Mouse (Mus musculus) mouse embryonic stem cell (cell line): ENCODE measurements at regions not wholly inside any gene's neighbourhood (a gene's known extent, or its start where the extent isn't known, plus 50 kb on each side); places are given as distances from the start of the nearest gene placed in this dataset.

ENCODE experiments used
- in situ Hi-C, 2 experiments: fragments of 300-500 bp; cut with MboI; formaldehyde crosslinking; loops; 1 replicate in 1 of 2; 3 replicates in 1 of 2; pipeline ENCODE4 v1.14.3; 2019 to 2020; ENCODE audit warnings: low sequenced_read_pairs in 2 of 2, low pct_unique_long_range_greater_than_20kb in 1 of 2, mixed read lengths in 1 of 2; ENCODE audit not compliant: unreplicated experiment in 1 of 2

DNA sequence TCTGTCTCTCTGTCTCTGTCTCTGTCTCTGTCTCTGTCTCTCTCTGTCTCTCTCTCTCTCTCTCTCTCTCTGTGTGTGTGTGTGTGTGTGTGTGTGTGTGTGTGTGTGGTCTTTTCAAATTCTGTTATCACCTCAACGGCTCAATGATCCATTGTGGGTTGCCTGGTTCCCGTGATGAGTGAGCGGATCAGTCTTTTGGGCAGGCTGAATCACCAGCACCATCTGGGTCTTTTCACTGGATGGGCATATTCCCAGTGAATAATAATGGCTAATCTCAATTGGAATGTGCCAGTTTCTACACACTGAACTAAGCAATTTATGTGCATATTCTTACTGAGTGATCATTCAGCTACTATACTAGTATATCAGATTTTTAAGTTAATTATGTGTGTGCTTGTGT is 216.4 kb downstream of the Lmx1a start:
- in situ Hi-C loops: loop anchor here (25.0 kb wide), 3 partner anchors 218 to 493 kb away; partner anchors contain the start of gene Lmx1a (in 2 of the 2)

DNA sequence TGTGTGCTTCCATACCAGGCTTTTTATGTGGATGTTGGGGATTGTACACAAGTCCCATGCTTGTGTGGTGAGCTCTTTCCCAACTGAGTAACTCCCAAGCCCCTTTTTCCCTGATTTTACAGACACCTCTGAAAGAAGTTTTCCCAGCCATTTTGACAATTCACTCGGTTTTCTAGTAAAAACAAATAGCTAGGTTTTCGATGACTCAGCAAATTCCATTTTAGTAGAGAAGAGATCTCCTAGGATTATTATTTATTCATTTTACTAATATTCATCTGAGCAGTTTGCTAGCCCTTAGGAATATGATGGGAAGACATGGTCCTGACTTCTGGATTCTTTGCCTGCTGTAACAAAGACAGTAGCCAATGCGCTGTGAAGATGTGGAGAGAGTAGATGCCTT is 223.0 kb downstream of the Lmx1a start:
- in situ Hi-C loops: loop anchor here (25.0 kb wide), 3 partner anchors 225 to 500 kb away; partner anchors contain the start of gene Lmx1a (in 2 of the 2)

DNA sequence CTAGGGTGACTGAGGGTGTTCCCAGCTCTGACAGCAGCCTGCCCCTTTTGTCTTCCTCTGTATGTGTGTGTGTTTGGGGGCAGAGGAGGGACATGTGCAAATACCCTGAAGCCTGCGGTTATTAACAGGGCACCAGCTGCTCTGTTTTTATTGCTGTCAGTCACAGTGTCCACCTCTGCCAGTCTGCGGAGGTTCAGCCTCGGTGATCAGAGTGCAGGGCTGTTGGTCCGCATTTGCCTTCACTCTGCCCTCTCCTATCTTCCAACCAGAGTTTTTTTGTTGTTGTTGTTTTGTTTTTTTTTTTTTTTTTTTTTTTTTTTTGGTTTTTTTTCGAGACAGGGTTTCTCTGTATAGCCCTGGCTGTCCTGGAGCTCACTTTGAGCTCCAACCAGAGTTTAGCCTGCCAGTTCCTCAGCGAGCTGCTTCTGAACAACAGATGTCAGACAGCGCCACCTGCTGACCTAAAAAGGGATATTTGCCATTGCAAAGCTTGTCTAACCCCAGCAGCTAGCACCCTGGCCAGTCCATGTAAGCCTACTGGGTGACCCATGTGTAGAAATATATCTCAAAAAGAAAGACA is 226.0 kb downstream of the Lmx1a start:
- in situ Hi-C loops: loop anchor here (25.0 kb wide), 3 partner anchors 228 to 503 kb away; partner anchors contain the start of gene Lmx1a (in 2 of the 2)

DNA sequence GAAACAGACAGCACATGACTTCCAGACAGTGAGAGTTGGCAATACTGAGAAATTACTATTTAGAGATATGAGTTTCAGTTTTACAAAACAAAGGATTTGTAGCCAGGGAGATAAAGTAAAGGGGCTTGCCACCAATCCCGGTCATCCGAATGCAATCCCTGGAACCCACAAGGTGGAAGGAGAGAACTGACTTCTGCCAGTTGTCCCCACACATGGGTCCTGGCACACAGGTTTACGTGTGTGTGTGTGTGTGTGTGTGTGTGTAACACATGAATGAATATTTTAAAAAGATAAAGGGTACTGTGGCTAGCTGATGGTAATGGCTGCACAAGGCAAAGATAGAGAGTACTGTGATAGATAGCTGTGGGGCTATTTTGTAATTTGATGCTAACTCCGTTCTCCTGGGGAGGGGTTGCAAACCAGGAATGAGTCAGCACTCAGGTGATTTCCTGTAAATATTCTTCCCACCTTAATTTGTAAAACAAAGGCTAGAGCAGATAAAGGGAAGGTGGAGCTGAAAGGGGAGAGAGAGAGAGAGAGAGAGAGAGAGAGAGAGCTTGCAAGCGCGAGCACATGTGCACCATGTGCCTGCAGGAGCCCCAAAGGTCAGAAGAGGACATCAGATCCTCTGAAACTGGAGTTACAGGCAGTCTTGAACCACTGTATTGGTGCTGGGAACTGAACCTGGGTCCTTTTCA is 226.7 kb downstream of the Lmx1a start:
- in situ Hi-C loops: loop anchor here (25.0 kb wide), 3 partner anchors 228 to 503 kb away; partner anchors contain the start of gene Lmx1a (in 2 of the 2)

DNA sequence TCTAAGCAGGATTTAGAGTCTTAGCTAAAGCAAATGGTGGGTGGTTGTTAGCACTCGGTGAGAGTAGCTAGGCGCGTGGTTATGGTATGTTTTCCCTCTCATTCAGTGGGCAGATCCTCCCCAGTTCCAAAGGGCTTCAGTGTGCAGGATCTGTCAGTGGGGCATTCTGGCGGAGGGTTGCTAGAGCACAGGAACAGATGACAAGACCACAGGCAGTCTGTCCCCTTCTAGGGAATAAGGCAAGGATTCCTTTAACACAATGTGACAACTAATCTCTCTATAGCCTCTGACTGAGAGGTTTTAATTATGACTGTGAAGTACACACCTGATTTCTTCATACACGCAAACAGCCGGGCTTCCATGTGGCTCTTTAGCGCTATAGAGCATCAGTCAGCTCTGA is 233.9 kb downstream of the Lmx1a start:
- in situ Hi-C loops: loop anchor here (25.0 kb wide), 3 partner anchors 236 to 511 kb away; partner anchors contain the start of gene Lmx1a (in 2 of the 2)

DNA sequence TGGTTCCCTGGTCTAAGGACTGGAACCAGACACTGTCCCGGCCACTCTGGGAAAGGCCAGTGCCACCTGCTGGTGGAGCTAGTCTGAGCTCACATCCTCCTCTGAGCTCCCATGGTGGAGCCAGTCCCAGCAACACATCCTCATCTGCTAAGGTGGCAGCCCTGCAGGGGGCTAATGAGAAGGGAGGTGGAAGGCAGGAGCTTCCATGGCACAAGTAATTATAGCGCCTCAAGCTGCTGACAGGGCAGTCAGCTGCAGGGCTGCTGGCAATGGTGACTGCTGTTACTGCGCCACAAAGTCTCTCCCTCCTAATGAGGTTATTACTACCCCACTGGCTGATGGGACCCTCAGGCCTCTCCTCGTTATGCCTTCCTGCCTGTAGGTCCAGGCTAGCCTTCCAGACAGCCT is 239.0 kb downstream of the Lmx1a start:
- in situ Hi-C loops: loop anchor here in 1 of 2 experiments (25.0 kb wide), 1 partner anchor 1534 kb away; no protein-coding TSS in a partner anchor

DNA sequence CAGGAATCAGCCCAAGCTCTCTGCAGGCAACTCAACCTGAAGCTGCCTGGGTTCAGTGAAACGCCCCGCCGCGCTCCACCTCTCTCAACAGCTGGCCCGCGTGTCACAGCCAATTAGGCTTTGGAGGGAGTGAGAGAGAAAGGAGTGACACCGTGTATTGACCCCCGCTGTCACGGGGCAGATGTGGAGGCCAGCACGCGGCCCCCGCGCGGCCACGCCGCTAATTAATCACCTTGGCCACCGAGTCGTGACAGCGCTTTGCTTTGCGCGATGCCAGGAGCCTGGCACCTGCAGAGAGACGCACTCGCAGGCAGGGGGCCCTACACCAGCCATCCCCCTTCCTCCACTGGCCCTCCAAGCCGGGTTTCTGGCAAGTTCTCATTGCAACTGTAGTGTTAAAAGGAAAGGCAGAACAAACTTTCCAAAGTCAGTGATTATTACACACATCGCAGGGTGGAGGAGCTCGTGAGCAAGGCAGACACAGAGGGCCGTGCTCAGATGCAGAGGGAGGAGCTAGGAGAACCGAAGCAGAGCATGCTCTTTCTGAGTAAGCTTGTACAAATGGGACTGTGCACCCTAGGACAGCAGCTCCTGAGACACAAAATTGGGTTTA is 240.8 kb downstream of the Lmx1a start:
- in situ Hi-C loops: loop anchor here in 1 of 2 experiments (25.0 kb wide), 1 partner anchor 1532 kb away; no protein-coding TSS in a partner anchor

DNA sequence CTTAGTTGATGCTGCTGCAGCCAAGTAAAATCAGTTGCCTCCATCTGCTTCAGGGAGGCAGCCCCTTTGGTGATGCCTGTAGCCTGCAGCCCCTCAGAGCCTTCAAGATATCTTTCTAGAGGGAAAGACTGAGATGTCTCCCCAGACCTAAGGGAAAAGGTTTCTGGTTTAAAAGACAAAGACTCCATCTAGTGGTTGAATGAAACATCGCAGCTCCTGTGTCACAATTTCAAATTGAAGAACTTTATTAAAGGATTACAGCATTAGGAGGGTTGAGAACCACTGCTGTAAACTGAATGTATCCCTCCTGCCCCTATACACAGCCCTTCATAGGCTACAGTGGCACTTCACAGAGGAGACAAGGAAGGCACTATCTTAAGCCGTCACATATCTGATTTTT is 243.1 kb downstream of the Lmx1a start:
- in situ Hi-C loops: loop anchor here in 1 of 2 experiments (25.0 kb wide), 1 partner anchor 1530 kb away; no protein-coding TSS in a partner anchor

DNA sequence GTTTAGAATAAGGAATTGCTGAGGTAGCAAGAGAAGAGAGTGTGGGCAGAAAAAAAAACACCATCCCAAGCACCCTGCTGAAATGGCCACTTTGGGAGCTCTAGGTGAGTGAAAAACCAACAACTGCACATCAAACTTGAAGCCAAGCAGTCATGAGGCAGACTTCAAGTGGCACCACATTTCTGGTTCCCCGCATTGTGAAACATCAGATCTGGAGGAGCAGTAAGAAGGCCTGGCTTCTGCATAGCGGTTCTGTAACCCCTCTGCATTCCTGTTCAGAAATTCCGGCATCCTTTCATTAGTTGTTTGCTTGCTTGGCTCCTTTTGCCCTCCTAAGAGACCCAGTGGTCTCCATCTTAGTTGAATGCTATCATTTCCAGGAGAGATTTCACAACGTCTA is 247.7 kb downstream of the Lmx1a start:
- in situ Hi-C loops: loop anchor here in 1 of 2 experiments (25.0 kb wide), 1 partner anchor 1526 kb away; no protein-coding TSS in a partner anchor

DNA sequence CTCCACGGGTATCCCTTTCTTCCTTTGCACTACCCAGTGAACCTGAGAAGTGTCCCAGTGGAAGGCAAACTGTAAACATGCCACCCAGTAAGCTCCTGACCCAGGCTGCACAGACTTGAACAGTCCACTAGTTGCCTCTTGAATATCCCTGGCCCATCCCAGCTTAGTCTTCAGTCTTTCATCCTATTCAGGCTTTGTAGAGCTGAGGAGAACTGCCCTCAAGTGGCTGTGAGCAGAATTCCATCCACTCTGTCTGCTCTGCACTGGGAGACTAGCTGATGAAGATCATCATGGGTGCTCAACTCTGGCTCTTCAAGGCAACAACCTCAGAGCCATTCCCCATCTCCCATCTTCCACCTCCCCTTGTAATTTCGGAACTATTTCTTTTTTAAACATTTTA is 249.1 kb downstream of the Lmx1a start:
- in situ Hi-C loops: loop anchor here in 1 of 2 experiments (25.0 kb wide), 1 partner anchor 1524 kb away; no protein-coding TSS in a partner anchor

DNA sequence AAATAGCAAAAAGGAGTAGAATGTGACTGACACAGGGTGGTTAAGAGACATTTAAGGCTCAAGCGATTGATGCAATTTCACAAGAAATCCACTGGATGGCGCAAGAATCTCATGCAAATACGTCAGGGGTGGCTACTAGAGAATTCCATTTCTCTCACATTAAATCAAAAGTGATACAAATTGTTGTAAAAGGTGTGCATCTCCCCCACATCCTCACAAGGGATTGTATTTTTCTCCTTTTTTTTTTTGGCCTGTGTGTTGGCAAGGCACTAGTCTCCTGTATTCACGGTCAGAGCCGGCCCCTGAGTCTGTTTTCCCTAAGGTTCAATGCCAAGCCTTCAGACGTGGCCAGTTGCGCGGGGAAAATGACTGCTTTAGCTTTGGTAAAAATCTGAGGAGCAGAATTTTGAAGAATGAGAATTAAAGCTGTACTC is 253.0 kb downstream of the Lmx1a start:
- in situ Hi-C loops: loop anchor here in 1 of 2 experiments (25.0 kb wide), 1 partner anchor 1520 kb away; no protein-coding TSS in a partner anchor

DNA sequence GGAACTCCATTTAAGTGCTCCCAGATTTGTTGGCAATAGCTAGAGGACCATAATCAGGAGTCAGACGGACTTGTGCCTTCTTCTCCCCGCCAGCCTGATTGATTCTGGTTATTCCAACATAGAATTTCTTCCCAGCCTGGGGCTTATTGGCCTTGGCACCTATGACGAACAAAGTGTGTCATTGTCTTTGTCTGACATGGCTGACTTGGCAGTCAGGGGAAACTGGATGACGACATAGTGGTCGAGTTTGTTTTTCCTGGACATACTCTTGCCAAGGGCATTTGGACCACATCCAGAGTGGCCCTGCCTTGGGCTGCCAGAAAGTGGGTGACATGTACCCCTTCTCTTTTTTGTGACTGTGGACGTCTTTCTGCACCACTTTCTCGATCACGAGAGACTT is 254.1 kb downstream of the Lmx1a start:
- in situ Hi-C loops: loop anchor here in 1 of 2 experiments (25.0 kb wide), 1 partner anchor 1519 kb away; no protein-coding TSS in a partner anchor

DNA sequence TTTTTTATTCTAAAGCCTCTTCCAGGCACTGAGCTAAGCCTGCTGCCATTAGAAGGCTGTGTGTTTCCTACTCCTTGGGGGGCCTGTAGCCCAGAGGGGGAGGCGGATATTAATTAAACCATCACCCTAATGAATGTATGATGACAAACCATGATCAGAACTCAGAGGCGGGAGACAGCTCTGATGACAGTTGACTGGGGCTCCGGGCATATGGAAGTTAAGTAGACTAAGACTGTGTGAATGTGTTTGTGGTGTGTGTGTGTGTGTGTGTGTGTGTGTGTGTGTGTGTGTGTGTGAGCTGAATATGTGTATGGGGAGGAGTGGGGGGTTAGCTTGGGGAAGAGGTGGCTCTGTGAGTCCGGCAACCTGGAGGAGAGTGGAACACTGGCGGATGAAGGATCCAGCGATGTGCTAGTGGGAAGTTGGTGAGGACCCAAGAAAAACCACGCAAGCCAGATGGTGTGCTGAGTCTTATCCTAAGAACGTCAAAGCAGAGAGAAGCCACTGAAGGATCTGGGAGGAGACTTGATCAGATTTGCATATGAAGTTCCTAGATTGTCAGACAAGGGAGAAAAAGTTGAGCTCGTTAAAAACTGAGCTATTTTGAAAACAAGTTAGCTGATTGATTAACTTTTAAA is 256.7 kb downstream of the Lmx1a start:
- in situ Hi-C loops: loop anchor here in 1 of 2 experiments (25.0 kb wide), 1 partner anchor 1517 kb away; no protein-coding TSS in a partner anchor

DNA sequence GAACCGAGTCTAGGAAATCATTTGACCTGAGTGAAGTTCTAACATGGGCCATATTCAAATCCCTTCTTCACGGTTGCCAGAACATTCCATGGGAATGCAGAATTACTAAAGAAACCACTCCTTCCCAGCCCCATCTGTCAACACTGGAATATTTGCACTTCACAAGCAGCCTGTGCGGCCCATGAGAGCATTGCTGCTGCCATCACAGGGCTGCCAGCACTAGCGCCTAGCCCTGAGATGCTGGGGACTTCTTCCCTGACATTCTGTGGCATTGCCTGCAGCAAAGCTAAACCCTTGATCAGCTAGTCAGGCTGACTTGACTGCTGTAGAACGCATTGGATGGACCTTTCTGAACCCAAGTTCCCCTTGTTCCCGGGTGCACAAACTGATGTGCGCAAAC is 258.8 kb downstream of the Lmx1a start:
- in situ Hi-C loops: loop anchor here in 1 of 2 experiments (25.0 kb wide), 1 partner anchor 1514 kb away; no protein-coding TSS in a partner anchor

DNA sequence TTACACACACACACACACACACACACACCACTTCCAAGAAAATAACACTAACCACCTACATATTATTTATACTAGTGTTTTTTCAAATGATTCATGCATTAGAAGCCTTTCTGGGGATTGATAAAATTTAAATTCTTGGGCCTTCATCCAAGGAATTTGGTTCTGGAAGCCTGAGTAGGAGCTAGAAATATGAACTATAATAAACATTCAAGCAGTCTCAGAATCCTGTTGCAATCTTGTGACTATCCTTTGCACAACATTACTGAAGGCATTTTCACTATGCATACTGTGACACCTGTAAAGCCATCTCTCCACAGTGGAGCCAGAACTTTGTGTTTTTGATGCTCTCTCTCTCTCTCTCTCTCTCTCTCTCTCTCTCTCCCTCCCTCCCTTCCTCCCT is 262.7 kb downstream of the Lmx1a start:
- in situ Hi-C loops: no loop called here

DNA sequence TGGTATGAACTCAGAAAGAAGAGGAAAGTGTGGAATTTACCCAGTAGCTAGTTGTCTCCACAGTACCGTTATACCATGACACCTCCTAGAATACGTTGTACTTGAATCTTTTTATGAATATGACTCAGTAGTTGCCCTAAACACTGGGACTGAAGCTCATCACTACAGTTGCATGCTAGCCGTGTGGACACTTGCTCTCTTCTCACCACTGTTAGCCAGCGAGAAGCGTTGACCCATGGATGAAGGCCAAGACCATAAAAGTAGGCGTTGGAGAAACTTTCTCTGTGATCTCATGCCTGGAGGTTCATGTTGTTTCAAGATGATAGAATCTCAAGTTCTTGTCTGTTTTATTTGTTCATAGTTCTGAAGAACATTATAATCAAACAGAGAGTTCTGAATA is 269.5 kb downstream of the Lmx1a start:
- in situ Hi-C loops: no loop called here

DNA sequence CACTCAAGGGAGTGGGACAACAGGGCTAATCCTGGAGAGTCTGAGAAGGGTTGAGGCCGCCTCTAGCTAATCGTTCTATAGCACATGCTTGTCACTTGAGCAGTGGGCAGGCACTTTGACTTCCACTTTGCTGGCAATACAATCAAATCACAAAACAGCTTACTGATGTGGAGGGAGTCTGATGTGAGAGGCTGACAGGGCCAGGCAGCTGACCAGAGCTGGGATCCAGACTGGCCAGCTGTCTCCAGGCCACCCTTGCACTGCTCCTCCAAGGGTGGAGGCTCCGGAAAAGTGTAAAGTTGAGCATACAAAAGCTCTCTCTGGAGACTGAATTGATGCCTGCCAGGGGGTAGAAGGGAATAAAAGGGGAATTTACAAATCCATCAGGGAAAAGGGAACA is 280.5 kb downstream of the Lmx1a start:
- in situ Hi-C loops: no loop called here

DNA sequence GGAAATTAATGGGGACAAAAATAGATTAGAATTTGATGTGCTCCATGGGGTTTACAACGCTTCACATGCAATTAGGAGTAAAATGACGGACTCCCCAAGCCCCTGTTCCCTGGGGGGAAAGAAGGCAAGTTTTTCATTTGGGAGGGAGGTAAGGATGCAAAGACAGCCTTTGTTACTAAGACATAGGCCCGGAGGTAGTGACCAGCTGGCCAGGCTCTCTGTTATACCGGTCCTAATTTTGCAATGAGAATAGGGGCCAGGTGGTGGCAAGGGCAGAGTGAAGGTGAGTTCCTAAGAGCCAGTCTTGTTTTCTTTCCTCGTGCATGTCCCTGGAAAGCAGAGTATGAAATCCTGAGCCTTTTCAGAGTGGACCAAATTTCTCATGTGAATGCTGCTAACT is 280.9 kb downstream of the Lmx1a start:
- in situ Hi-C loops: no loop called here
